Mouse (Mus musculus): Measurements from ENCODE around the gene Egr2.

- TF ChIP-seq POLR2A (IDR thresholded peaks at IDR 0.05; ENCODE audit: extremely low read depth, insufficient read depth, low read length) (no peak), CTCF (IDR thresholded peaks at IDR 0.05; ENCODE audit: low read depth, low read length) (no peak)
These were observed 41.7 kb upstream of the Egr2 start for GRCm38 (mm10) chr10:67493556-67493955.
